Mouse (Mus musculus) G1E (cell line): Measurements from ENCODE around the gene Errfi1.

Experiments
- CTCF ChIP-seq: IDR thresholded peaks from 2 replicates; pipeline ENCODE4 v1.5.1; 2012; ENCODE audit warnings: low read depth, low read length, inconsistent platforms, mixed read lengths
- POLR2AphosphoS5 ChIP-seq: IDR thresholded peaks from 2 replicates; pipeline ENCODE4 v1.6.1; 2012; ENCODE audit warnings: low read depth, low read length, inconsistent platforms; ENCODE audit not compliant: insufficient replicate concordance

DNA sequence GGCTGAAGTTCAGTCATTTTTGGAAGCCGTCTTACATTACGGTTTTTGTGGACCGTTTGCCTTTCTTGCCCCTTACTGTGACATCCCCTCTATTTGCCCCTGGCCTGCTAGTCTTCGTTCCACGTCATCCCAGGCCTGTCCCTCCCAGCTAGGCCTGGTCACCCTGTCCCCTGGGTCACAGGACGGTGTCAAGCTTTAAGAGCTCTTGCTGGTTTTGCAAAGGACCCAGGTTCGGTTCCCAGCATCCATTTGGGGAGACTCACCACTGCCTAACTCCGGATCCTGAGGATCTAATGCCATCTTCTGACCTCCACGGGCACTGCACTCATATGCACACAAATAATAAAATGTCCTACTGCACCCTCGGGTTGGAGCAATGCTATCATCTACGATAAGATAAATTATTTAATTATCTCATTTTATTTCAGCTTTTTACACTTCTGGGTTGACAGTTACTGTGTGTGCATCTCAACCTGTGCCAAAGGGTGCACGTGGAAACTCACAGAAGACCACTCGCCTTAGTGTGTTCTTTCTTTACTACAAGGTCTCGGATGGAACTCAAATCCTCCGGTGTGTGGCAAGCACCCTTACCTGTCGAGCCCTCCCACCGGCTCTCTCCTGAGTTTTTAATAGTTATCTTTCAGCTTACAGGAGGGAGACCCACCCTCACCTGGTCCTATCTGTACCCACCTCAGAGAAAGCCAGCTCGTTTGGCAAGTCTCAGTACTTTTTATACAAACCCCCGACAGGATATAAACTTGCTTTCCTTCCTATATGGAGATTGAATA lies 56.6 kb downstream of the Errfi1 start:
- TF ChIP-seq POLR2AphosphoS5 (no peak), CTCF (no peak)
